Mouse (Mus musculus): ENCODE data around the gene Dnajc11. TPM values are rescaled to one million over a fixed set of nuclear protein-coding genes. Genes with fewer than 3 reads are reported as not detected.

The Dnajc11 gene
- 88.0 and 89.2 TPM in 2 replicates for polyA plus RNA-seq (2015; fragmentation: Nextera tagmentation; extraction: Ambion mirVana)

DNA sequence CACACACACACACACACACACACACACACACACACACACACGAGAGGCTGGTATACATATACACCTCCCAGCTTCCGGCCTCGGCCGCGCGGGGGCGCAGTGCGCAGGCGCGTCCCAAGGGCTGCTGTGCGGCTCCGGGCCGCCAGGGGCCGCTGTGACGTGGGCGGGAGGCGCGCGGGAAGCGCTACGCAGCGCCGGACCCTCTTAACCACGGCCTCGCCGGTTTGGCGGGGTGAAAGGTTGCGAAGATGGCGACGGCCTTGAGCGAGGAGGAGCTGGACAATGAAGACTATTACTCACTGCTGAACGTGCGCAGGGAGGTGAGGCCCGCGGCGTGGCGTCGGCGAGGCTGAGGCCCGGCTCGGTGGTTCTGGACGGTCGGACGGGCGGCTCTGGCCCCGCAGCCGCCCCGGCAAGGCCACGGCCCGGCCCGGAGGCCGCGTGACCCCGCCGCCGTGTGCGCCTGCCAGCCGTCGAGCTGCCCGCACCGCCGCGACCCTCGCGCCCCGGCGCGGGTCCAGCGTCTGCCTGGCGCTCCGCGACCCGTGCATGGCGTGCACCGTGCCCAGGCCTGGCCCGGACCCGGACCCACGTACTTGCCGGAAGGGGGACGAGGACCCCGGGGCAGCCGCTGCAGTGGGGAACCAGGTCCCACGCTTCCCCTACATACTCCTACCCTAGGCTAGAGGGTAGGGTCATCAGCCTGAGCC is at the start of gene Dnajc11:
Gene Dnajc11, plus strand, starts transcription at position 187 of the 710 bp plus-strand sequence.
- Histone ChIP-seq H3K9ac (replicated peaks) (peak within 1 kb of the TSS; percentile 84), H3K27me3 (no peaks in the 10 kb centered on the region; the same call in 1 of the 2 replicates), H3K36me3 (no peaks in the 10 kb centered on the region), H3K4me2 (replicated peaks) (peak within 1 kb of the TSS; percentile 99), H3K9me3 (no peaks in the 10 kb centered on the region), H3K27ac (peak within 1 kb of the TSS; percentile 72), H3K4me3 (replicated peaks) (peak within 1 kb of the TSS; percentile 87), H3K4me1 (replicated peaks) (peaks cover 26% of the 10 kb centered on the region)
- ATAC-seq, result peak; percentile 94
- WGBS, result under 1% methylated on average over 77 of the region's 83 CpGs

DNA sequence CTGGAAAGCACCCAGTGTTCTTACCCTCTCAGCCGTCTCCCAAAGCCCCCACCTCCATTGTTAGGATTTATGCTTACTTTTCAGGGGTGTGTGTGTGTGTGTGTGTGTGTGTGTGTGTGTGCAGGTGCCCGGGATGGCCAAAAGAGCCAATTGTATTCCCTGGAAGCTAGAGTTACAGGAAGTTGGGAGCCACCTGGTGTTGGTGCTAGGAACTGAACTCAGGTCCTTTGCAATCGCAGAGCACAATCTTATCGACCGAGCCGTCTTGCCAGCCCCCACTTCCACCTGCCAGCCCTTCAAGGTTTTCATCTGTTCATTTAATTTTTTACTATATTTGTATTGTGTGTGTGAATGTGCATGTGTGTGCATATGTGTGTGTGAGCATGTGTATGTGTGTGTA is 40.2 kb upstream of the Dnajc11 start:
- Histone ChIP-seq H3K9me3 (no peaks in the 10 kb centered on the region), H3K4me1 (replicated peaks) (no peaks in the 10 kb centered on the region), H3K4me3 (replicated peaks) (no peak overlapping the region), H3K9ac (replicated peaks) (no peak overlapping the region), H3K36me3 (no peaks in the 10 kb centered on the region), H3K27me3 (no peaks in the 10 kb centered on the region), H3K27ac (no peak overlapping the region), H3K4me2 (replicated peaks) (no peak overlapping the region)
- no peak for ATAC-seq
- WGBS, result 75% methylated on average over 6 of the region's 6 CpGs

DNA sequence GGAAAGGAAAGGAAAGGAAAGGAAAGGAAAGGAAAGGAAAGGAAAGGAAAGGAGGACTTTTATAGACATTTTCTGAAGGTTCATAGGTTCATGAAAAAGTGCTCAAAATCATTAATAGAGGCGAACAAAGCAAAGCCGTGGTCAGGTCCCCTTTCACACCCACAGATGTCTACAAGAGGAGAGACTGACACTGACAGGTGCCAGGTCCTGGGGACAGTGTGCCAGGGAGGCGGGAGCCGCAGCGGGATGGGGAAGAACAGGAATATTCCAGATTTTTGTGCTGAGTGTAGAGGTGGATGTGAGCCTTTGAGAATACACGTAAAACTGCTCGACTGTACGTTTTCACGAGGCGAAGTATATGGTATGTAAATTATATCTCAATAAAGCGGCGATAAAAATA is 38.6 kb upstream of the Dnajc11 start:
- Histone ChIP-seq H3K36me3 (no peaks in the 10 kb centered on the region), H3K9me3 (no peaks in the 10 kb centered on the region), H3K4me1 (replicated peaks) (peaks cover 6% of the 10 kb centered on the region), H3K27me3 (no peaks in the 10 kb centered on the region), H3K9ac (replicated peaks) (no peak overlapping the region), H3K4me2 (replicated peaks) (no peak overlapping the region), H3K27ac (no peak overlapping the region), H3K4me3 (replicated peaks) (no peak overlapping the region)
- no peak for ATAC-seq
- WGBS, result 95% methylated on average over 12 of the region's 12 CpGs

DNA sequence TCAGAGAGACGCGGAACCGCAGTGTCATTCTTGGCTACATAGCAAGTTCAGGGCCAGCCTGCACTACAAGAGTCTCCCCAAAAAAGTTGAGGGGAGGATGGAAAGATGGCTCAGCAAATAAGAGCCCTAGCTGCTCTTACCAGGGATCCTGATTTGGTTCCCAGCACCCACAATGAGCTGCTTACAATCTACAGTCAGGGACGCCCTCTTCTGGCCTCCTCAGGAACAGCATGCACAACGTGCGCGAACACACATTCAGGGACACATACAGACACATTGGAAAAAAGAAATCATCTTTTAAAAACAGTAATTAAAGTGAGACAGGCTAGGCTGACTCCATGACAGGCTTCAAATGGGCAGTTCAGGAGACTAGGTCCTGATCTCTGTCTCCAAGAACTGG is 37.9 kb upstream of the Dnajc11 start:
- H3K36me3 ChIP-seq, result no peaks in the 10 kb centered on the region
- no peak overlapping the region for H3K4me2 ChIP-seq (replicated peaks)
- no peak for ATAC-seq
- no peaks in the 10 kb centered on the region for H3K9me3 ChIP-seq
- no peak overlapping the region for H3K9ac ChIP-seq (replicated peaks)
- H3K4me3 ChIP-seq (replicated peaks), result no peak overlapping the region
- H3K27ac ChIP-seq, result no peak overlapping the region
- H3K27me3 ChIP-seq, result no peaks in the 10 kb centered on the region
- peaks cover 6% of the 10 kb centered on the region for H3K4me1 ChIP-seq (replicated peaks)
- WGBS, result 90% methylated on average over 7 of the region's 7 CpGs

DNA sequence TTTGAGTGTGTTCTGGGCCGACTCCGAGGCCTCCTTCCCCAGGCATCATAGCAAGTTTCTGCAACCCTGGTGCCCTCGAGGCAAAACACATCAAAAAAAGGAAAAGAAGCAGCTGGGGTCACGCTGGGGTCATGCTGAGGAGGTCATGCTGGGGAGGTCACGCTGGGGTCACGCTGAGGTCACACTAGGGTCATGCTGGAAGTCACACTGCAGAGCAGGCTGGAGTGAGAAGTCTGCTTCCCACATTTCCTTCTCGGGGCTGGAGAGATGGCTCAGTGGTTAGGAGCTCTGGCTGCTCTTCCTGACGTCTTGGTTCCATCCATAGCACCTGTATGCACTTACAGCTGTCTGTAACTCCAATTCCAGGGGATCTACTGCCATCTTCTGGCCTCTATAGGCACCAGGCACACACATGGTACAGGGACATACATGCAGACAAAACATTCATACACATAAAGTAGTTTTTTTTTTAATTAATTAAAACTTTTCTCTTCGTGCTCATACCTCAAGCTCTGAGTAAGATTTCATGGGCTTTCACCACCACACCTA is 36.3 kb upstream of the Dnajc11 start:
- no peak for ATAC-seq
- Histone ChIP-seq H3K4me1 (replicated peaks) (peaks cover 6% of the 10 kb centered on the region), H3K4me3 (replicated peaks) (no peak overlapping the region), H3K36me3 (no peaks in the 10 kb centered on the region), H3K4me2 (replicated peaks) (no peak overlapping the region), H3K27ac (no peak overlapping the region), H3K27me3 (no peaks in the 10 kb centered on the region), H3K9ac (replicated peaks) (no peak overlapping the region), H3K9me3 (no peaks in the 10 kb centered on the region)
- WGBS, result 65% methylated on average over 9 of the region's 9 CpGs

DNA sequence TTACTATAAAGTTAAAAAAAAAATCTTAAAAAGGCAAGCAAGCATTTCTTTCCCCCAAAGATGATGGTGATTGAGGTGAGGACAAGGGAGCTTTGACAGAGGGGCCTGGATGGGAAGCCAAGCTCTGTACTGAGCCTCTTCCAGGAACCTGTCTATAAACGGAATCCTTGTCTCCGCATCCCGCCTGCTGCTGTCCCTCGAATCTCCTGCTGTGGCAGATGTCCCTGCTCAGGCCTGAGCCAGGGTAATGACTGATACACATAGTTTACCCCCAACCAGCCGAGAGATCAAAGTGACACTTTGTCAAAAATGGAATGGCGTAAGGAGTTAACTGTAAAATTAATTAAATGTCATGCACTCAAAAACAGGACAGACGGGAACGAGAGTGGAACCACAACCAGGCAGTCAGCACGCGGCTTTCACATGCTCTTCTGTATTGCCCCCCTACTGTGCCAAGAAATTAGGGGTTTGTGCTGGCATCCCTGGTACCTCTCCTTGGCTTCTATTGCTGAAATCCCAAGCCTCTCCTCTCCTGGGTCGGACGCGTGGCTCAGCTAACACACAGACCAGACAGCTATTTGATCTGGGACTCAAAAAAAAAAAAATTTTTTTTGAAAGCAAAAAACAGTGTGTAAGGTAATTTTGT is 34.8 kb upstream of the Dnajc11 start:
- Histone ChIP-seq H3K9me3 (no peaks in the 10 kb centered on the region), H3K27me3 (peaks cover 12% of the 10 kb centered on the region; the same call in 1 of the 2 replicates), H3K4me2 (replicated peaks) (no peak overlapping the region), H3K4me3 (replicated peaks) (no peak overlapping the region), H3K36me3 (no peaks in the 10 kb centered on the region), H3K9ac (replicated peaks) (no peak overlapping the region), H3K27ac (no peak overlapping the region), H3K4me1 (replicated peaks) (peaks cover 6% of the 10 kb centered on the region)
- no peak for ATAC-seq
- WGBS, result 57% methylated on average over 13 of the region's 13 CpGs

DNA sequence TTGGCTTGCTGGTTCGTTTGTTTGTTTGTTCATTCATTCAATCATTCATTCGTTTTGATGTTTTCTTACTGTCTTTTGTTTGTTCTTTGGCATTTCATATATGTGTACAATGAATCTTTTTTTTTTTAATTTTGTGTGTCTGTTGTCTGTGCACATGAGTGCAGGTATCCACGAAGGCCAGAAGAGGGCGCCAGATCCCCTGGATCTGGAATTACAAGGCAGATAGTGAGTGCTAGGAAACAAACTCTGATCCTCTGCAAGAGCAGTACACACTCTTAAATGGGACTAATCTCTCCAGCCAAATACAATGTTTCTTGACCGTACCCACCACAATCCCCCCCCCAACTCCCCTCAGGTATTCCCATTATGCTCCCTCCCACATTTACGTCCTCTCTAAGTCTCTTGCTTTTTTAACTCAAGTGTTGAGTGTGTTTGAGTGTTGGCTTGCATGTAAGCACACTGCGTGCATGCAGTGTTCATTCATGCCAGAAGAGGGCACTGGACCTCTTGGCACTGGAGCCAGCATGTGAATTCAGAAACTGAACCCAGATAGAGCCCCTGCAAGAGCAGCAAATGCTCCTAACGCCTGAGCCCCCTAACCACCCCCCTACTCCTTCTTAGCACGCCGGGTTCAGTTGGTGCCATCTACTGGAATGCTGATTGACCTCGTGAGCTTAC is 33.6 kb upstream of the Dnajc11 start:
- Histone ChIP-seq H3K27ac (no peak overlapping the region), H3K9ac (replicated peaks) (no peak overlapping the region), H3K36me3 (no peaks in the 10 kb centered on the region), H3K4me2 (replicated peaks) (no peak overlapping the region), H3K4me3 (replicated peaks) (no peak overlapping the region), H3K27me3 (peaks cover 16% of the 10 kb centered on the region; the same call in 1 of the 2 replicates), H3K9me3 (no peaks in the 10 kb centered on the region), H3K4me1 (replicated peaks) (peaks cover 6% of the 10 kb centered on the region)
- 71% methylated on average over 11 of the region's 11 CpGs for WGBS
- ATAC-seq, result no peak

DNA sequence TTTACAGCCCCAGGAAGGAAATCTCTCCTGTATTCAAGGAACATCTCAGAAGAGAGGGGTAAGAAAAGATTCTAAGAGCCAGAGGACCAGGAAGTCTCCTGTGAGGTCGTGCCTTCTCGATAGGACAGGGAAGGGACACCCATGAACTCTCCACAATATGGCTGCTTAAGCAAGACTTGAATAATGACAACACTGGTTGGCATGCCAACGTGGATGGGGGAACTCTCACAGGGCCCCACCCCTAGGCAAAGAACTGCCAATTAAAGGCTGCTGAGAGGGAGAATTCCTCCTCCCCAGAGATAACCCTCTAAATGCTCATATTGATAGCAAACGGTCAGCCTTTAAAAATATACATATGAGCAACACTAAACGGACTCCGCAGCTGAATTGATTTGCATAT is 32.8 kb upstream of the Dnajc11 start:
- no peak overlapping the region for H3K9ac ChIP-seq (replicated peaks)
- peaks cover 7% of the 10 kb centered on the region for H3K4me1 ChIP-seq (replicated peaks)
- no peak for ATAC-seq
- H3K27me3 ChIP-seq, result peaks cover 16% of the 10 kb centered on the region; the same call in 1 of the 2 replicates
- H3K4me2 ChIP-seq (replicated peaks), result no peak overlapping the region
- H3K9me3 ChIP-seq, result no peaks in the 10 kb centered on the region
- no peak overlapping the region for H3K27ac ChIP-seq
- H3K36me3 ChIP-seq, result no peaks in the 10 kb centered on the region
- no peak overlapping the region for H3K4me3 ChIP-seq (replicated peaks)
- 64% methylated on average over 6 of the region's 6 CpGs for WGBS

DNA sequence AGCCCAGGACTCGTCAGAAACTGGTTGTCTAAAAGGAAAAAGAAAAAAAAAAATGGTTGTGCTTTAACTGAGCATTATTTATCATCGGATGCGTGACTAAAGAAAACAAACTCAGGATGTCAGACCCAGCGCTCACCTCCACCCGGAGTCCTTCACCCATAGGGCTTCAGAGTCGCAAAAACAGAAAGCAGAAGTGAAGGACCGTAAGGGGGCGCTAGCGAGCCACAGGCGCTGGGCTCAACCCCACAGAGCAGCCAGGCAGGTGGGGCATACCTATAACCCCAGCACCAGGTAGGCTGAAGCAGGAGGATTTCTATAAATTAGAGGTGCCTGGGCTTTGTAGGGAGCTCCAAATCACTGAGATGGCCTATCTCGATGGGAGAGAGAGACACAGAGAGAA is 32.1 kb upstream of the Dnajc11 start:
- H3K9ac ChIP-seq (replicated peaks), result no peak overlapping the region
- no peak overlapping the region for H3K4me3 ChIP-seq (replicated peaks)
- peaks cover 14% of the 10 kb centered on the region for H3K4me1 ChIP-seq (replicated peaks)
- no peaks in the 10 kb centered on the region for H3K9me3 ChIP-seq
- H3K27ac ChIP-seq, result no peak overlapping the region
- no peaks in the 10 kb centered on the region for H3K36me3 ChIP-seq
- no peak for ATAC-seq
- WGBS, result 66% methylated on average over 11 of the region's 11 CpGs
- H3K27me3 ChIP-seq, result peaks cover 16% of the 10 kb centered on the region; the same call in 1 of the 2 replicates
- no peak overlapping the region for H3K4me2 ChIP-seq (replicated peaks)

DNA sequence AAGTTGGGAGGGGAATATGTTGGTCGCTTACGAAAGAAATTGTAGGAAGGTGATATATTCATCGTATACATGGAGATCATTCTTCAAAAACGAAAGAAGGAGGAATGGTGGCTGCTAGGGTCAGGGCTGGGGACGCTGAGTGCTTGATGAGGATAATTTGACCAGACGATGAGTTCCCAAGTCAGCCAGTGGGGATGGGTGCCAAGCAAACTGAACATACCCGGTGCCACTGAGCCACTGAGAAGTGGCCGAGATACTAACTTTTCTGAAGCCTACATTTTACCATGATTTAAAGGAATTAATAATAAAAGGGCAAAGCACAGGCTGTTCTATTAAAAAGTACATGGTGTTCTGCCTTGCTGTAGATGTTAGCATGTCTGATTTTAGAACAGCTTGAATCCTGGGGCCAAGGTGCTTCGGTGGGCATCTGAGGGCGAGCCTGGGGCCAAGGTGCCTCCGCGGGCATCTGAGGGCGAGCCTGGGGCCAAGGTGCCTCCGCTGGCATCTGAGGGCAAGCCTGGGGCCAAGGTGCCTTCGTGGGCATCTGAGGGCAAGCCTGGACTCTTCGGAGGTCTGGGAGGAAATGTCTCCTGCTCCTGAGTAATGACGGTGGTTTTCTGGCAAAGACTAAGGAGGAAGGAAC is 31.3 kb upstream of the Dnajc11 start:
- WGBS, result 88% methylated on average over 17 of the region's 17 CpGs
- H3K27ac ChIP-seq, result no peak overlapping the region
- H3K27me3 ChIP-seq, result peaks cover 16% of the 10 kb centered on the region; the same call in 1 of the 2 replicates
- no peak overlapping the region for H3K4me3 ChIP-seq (replicated peaks)
- H3K36me3 ChIP-seq, result no peaks in the 10 kb centered on the region
- ATAC-seq, result no peak
- no peak overlapping the region for H3K9ac ChIP-seq (replicated peaks)
- H3K4me2 ChIP-seq (replicated peaks), result no peak overlapping the region
- peaks cover 19% of the 10 kb centered on the region for H3K4me1 ChIP-seq (replicated peaks)
- H3K9me3 ChIP-seq, result no peaks in the 10 kb centered on the region

DNA sequence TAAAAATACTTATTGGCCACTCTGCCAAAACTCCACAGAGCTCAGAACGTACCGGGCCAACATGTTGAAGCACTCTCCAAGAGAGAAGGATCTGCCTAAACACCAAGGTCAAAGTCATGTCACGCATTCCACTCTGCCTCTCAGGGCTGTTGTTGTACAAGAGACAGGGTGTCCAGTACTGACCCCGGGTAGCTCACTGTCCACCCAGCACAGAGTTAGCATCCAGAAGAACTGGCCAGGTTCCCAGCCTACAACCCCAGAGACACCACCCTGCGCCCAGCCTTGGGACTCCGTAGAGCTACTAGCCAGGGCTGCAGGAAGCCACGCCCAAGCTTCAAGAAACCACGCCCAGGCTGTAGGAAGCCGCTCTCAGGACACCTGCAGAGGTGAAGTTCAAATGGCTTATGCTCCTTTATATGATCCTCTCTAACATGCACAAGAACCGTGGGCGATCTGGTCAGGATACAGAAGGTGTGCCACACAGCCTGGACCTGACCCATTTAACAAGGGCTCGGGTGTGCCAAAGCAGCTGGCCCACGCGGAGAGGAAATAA is 30.7 kb upstream of the Dnajc11 start:
- WGBS, result 61% methylated on average over 14 of the region's 14 CpGs
- Histone ChIP-seq H3K27ac (no peak overlapping the region), H3K27me3 (peaks cover 19% of the 10 kb centered on the region; the same call in 1 of the 2 replicates)

More for the DNA sequence above, 30.7 kb upstream of the Dnajc11 start:
- Histone ChIP-seq H3K36me3 (no peaks in the 10 kb centered on the region), H3K4me1 (replicated peaks) (peaks cover 24% of the 10 kb centered on the region), H3K9ac (replicated peaks) (no peak overlapping the region), H3K4me2 (replicated peaks) (no peak overlapping the region), H3K9me3 (no peaks in the 10 kb centered on the region), H3K4me3 (replicated peaks) (no peak overlapping the region)
- ATAC-seq, result no peak

Measured in midbrain, embryonic 13.5 days (tissue).